Comparison of ENCODE assay signal across 11 mouse cellular contexts in the genomic region with DNA sequence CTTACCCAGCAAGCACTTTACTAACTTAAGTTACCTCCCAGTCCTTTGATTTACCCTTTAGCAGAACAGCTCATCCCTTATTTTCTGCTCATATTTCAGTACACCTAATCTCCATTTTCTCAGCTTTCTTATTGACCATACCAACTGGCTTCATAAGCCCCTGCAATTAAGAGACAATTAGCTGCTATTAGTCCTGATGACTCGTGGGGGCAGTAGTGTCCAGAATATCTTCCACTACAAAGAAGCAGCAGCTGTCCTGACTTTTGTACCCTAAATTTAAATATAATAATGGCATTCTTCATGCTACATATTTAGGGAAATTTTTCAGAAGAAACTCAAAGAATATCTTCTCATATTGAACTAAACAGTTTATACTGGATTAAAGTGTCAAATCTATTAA. TPM values are rescaled to one million over a fixed set of nuclear protein-coding genes. Genes with fewer than 3 reads are reported as not detected.
DNase-seq lines count a peak whose midpoint lies in the region; ATAC-seq and TF ChIP-seq lines count a peak whose summit lies in the region.
"Had no signal": no experiment of that assay in that cellular context is flagged by ENCODE, and none has a peak within 500 bp of the region (broad histone marks: within the 10 kb centered on the region; RNA-seq: fewer than 3 reads in every experiment).

No protein-coding gene starts in this region.

- DNase-seq in cerebellum, adult 2 months, result no peak
- DNase-seq in hindbrain, postnatal 0 days (ENCODE audit: low spot score), result peak; percentile 56
- DNase-seq in hindbrain, embryonic 10.5 days (ENCODE audit: low spot score), result no peak
- DNase-seq in midbrain, postnatal 0 days (ENCODE audit: low spot score), result peak; percentile 46
- no peak for DNase-seq in left cerebral cortex, adult 9 months (ENCODE audit: low spot score in 2 of 2)
- DNase-seq: gastrocnemius, postnatal 14 days had no signal

- TF ChIP-seq CTCF in cerebellum, adult 2 months (IDR thresholded peaks at IDR 0.05; ENCODE audit: borderline replicate concordance, insufficient read depth, low read depth, low read length), result peak; percentile 32; the same call in 1 of the 2 replicates
- peak; percentile 57 for TF ChIP-seq CTCF in hindbrain, postnatal 0 days (IDR thresholded peaks at IDR 0.05; ENCODE audit: low read depth)
- TF ChIP-seq CTCF in midbrain, postnatal 0 days (IDR thresholded peaks at IDR 0.05), result peak; percentile 57

- no peak overlapping the region for H3K4me3 ChIP-seq in cerebellum, adult 2 months (replicated peaks; ENCODE audit: insufficient read depth, low read depth, low read length)
- no peak overlapping the region for H3K4me3 ChIP-seq in hindbrain, postnatal 0 days (ENCODE audit: low read length)
- no peak overlapping the region for H3K4me3 ChIP-seq in hindbrain, embryonic 10.5 days
- H3K4me3 ChIP-seq in midbrain, postnatal 0 days (ENCODE audit: low read depth, low read length), result no peak overlapping the region
- no peak overlapping the region for H3K4me3 ChIP-seq in midbrain, embryonic 13.5 days (replicated peaks)
- H3K4me3 ChIP-seq: limb, embryonic 10.5 days; midbrain, embryonic 15.5 days had no signal

- H3K9me3 ChIP-seq in hindbrain, postnatal 0 days (ENCODE audit: low read length), result no peaks in the 10 kb centered on the region
- H3K9me3 ChIP-seq in hindbrain, embryonic 10.5 days, result 0 out of 2 replicates have a peak, but pooled peaks cover 8% of the 10 kb centered on the region
- no peaks in the 10 kb centered on the region for H3K9me3 ChIP-seq in midbrain, postnatal 0 days (ENCODE audit: low read length)
- H3K9me3 ChIP-seq in midbrain, embryonic 13.5 days, result no peaks in the 10 kb centered on the region
- H3K9me3 ChIP-seq: limb, embryonic 10.5 days; midbrain, embryonic 15.5 days had no signal

- no peak overlapping the region for H3K27ac ChIP-seq in cerebellum, adult 2 months (ENCODE audit: insufficient read depth, low read length)
- H3K27ac ChIP-seq in hindbrain, postnatal 0 days, result no peak overlapping the region
- H3K27ac ChIP-seq in hindbrain, embryonic 10.5 days, result no peak overlapping the region
- H3K27ac ChIP-seq in midbrain, postnatal 0 days (ENCODE audit: low read depth, low read length), result no peak overlapping the region
- no peak overlapping the region for H3K27ac ChIP-seq in midbrain, embryonic 13.5 days
- H3K27ac ChIP-seq: limb, embryonic 10.5 days; midbrain, embryonic 15.5 days had no signal

- H3K36me3 ChIP-seq in hindbrain, postnatal 0 days (ENCODE audit: insufficient read depth, low read length), result no peaks in the 10 kb centered on the region
- no peaks in the 10 kb centered on the region for H3K36me3 ChIP-seq in hindbrain, embryonic 10.5 days
- H3K36me3 ChIP-seq in midbrain, postnatal 0 days (ENCODE audit: insufficient read depth, low read length), result no peaks in the 10 kb centered on the region
- no peaks in the 10 kb centered on the region for H3K36me3 ChIP-seq in midbrain, embryonic 13.5 days
- H3K36me3 ChIP-seq: limb, embryonic 10.5 days; midbrain, embryonic 15.5 days had no signal

- no peaks in the 10 kb centered on the region for H3K4me1 ChIP-seq in cerebellum, adult 2 months (ENCODE audit: control insufficient read depth, insufficient read depth, low read length)
- H3K4me1 ChIP-seq in hindbrain, postnatal 0 days (ENCODE audit: insufficient read depth, low read length), result no peaks in the 10 kb centered on the region
- H3K4me1 ChIP-seq in hindbrain, embryonic 10.5 days (replicated peaks), result no peaks in the 10 kb centered on the region
- H3K4me1 ChIP-seq in midbrain, postnatal 0 days (ENCODE audit: insufficient read depth, low read length), result no peaks in the 10 kb centered on the region
- H3K4me1 ChIP-seq in midbrain, embryonic 13.5 days (replicated peaks), result no peaks in the 10 kb centered on the region
- H3K4me1 ChIP-seq: limb, embryonic 10.5 days; midbrain, embryonic 15.5 days had no signal

- H3K9ac ChIP-seq in hindbrain, postnatal 0 days (replicated peaks; ENCODE audit: low read length), result no peak overlapping the region
- H3K9ac ChIP-seq in midbrain, postnatal 0 days (replicated peaks; ENCODE audit: low read length, poor library complexity, severe bottlenecking), result no peak overlapping the region
- no peak overlapping the region for H3K9ac ChIP-seq in midbrain, embryonic 13.5 days (replicated peaks)
- H3K9ac ChIP-seq: midbrain, embryonic 15.5 days had no signal

- WGBS in cerebellum, adult 2 months, result 12% methylated on average over 1 of the region's 1 CpGs
- 22% methylated on average over 1 of the region's 1 CpGs for WGBS in hindbrain, postnatal 0 days
- 20% methylated on average over 1 of the region's 1 CpGs for WGBS in hindbrain, embryonic 10.5 days
- WGBS in midbrain, postnatal 0 days, result 28% methylated on average over 1 of the region's 1 CpGs
- WGBS in midbrain, embryonic 13.5 days, result 21% methylated on average over 1 of the region's 1 CpGs

- no peak for ATAC-seq in cerebellum, adult (ENCODE audit: insufficient number of reproducible peaks, low FRiP score, low TSS enrichment)
- no peak for ATAC-seq in hindbrain, postnatal 0 days
- no peak for ATAC-seq in midbrain, postnatal 0 days (ENCODE audit: low FRiP score)
- ATAC-seq in midbrain, embryonic 13.5 days, result no peak
- no peak for ATAC-seq in erythroid progenitor cell, adult 5-6 weeks (replicated peaks; ENCODE audit: low FRiP score, poor library complexity, severe bottlenecking)
- ATAC-seq: midbrain, embryonic 15.5 days had no signal

- H3K4me2 ChIP-seq in hindbrain, postnatal 0 days (ENCODE audit: low read depth, low read length), result no peak overlapping the region
- H3K4me2 ChIP-seq in midbrain, postnatal 0 days (ENCODE audit: low read depth, low read length, poor library complexity, severe bottlenecking), result no peak overlapping the region
- H3K4me2 ChIP-seq in midbrain, embryonic 13.5 days (replicated peaks), result no peak overlapping the region
- H3K4me2 ChIP-seq: midbrain, embryonic 15.5 days had no signal

- no peaks in the 10 kb centered on the region; the same call in 1 of the 2 replicates for H3K27me3 ChIP-seq in cerebellum, adult 2 months (ENCODE audit: control insufficient read depth, insufficient read depth, low read length)
- H3K27me3 ChIP-seq in hindbrain, postnatal 0 days (ENCODE audit: insufficient read depth, low read length), result no peaks in the 10 kb centered on the region
- H3K27me3 ChIP-seq in hindbrain, embryonic 10.5 days (ENCODE audit: insufficient read depth, poor library complexity, severe bottlenecking), result no peaks in the 10 kb centered on the region
- no peaks in the 10 kb centered on the region for H3K27me3 ChIP-seq in midbrain, postnatal 0 days (ENCODE audit: insufficient read depth, low read length)
- no peaks in the 10 kb centered on the region for H3K27me3 ChIP-seq in midbrain, embryonic 13.5 days
- H3K27me3 ChIP-seq: midbrain, embryonic 15.5 days had no signal

- no peak for TF ChIP-seq POLR2A in cerebellum, adult 2 months (IDR thresholded peaks at IDR 0.05; ENCODE audit: borderline replicate concordance, insufficient read depth, low read length)

RNA-seq across cellular contexts. Expression of a gene that starts 24.8 kb away (rescaled TPM):
- 26.6 and 29.1 TPM in 2 replicates for polyA plus RNA-seq in cerebellum, adult 2 months (2012; rRNA removed)
- total RNA-seq in hindbrain, postnatal 0 days (2014; rRNA removed), result 56.5 and 60.3 TPM in 2 replicates
- polyA plus RNA-seq in hindbrain, postnatal 0 days (2015; fragmentation: Nextera tagmentation; extraction: Ambion mirVana), result 32.7 and 35.4 TPM in 2 replicates
- polyA plus RNA-seq in hindbrain, embryonic 10.5 days (2016; fragmentation: Nextera tagmentation; extraction: Ambion mirVana), result 38.7 and 42.5 TPM in 2 replicates
- total RNA-seq in midbrain, postnatal 0 days (2014; rRNA removed), result 59.2 and 65.8 TPM in 2 replicates
- 34.4 and 35.4 TPM in 2 replicates for polyA plus RNA-seq in midbrain, postnatal 0 days (2015; fragmentation: Nextera tagmentation; extraction: Ambion mirVana)
- polyA plus RNA-seq in midbrain, embryonic 13.5 days (2015; fragmentation: Nextera tagmentation; extraction: Ambion mirVana), result 44.2 and 47.9 TPM in 2 replicates
- not detected in 2 replicates for total RNA-seq in erythroid progenitor cell, adult 5-6 weeks (2015; ENCODE audit: low replicate concordance)
- 0.08 and 0.39 TPM in 2 replicates for total RNA-seq in erythroid progenitor cell, adult 5-6 weeks (2017; ENCODE audit: low replicate concordance)

Comparison
In these comparisons a context has a peak if more than half of its experiments do, and no peak if none do; other contexts are left out.
1. DNase-seq: peak in hindbrain, postnatal 0 days (single experiment) and midbrain, postnatal 0 days (single experiment); none in cerebellum, adult 2 months (0 of 2), hindbrain, embryonic 10.5 days (single experiment) and left cerebral cortex, adult 9 months (0 of 2).
2. Peak in every context shown above with its lines, with median percentiles within 50 percentile points of each other: CTCF ChIP-seq.